Mouse (Mus musculus) urinary bladder, postnatal 0 days (tissue): Measurements from ENCODE around the gene Maf. TPM values are rescaled to one million over a fixed set of nuclear protein-coding genes. Genes with fewer than 3 reads are reported as not detected.

Source experiments
- polyA plus RNA-seq: library from polyadenylated mRNA; unstranded; fragments of >200 nt; fragmentation: Nextera tagmentation; extraction: Ambion mirVana; gene quantifications from 2 replicates; pipeline ENCODE4 v1.2.1, GENCODE M21; 2015

Gene Maf
- polyA plus RNA-seq: 6.1 and 6.5 TPM in 2 replicates

GRCm38 (mm10) chr8:115707731-115708590 is at the start of gene Maf:
Gene Maf, minus strand, starts transcription at chr8:115707794.

